Mouse (Mus musculus): ENCODE measurements at regions not wholly inside any gene's neighbourhood (a gene's known extent, or its start where the extent isn't known, plus 50 kb on each side); places are given as distances from the start of the nearest gene placed in this dataset.

- TF ChIP-seq POLR2A (IDR thresholded peaks at IDR 0.05; ENCODE audit: extremely low read depth, insufficient read depth, low read length), result no peak
- TF ChIP-seq CTCF (IDR thresholded peaks at IDR 0.05; ENCODE audit: extremely low read depth, insufficient read depth, low read length), result no peak
Observed at GRCm38 (mm10) chr10:92246785-92247448, 475.3 kb downstream of the Nedd1 start.

Measured in cortical plate, adult 2 months (tissue).